Mouse (Mus musculus) neural tube, embryonic 15.5 days (tissue): Measurements from ENCODE around the gene Lrrk1. TPM values are rescaled to one million over a fixed set of nuclear protein-coding genes. Genes with fewer than 3 reads are reported as not detected.
A peak's percentile ranks its signal among the peaks of the same experiment; 100 is the strongest.

Source experiments
- ATAC-seq: fragments of 200-750 bp; cut with Nextera tagmentation; 2 replicates; pipeline ENCODE4 v1.8.0; 2017; ENCODE audit warnings: mild to moderate bottlenecking, moderate TSS enrichment, moderate library complexity; ENCODE audit not compliant: low FRiP score
- H3K27ac ChIP-seq: fragments of 300-500 bp; sonication (generic); replicated peaks from 2 replicates; pipeline ENCODE4 v1.5.1; 2015; ENCODE audit warnings: mild to moderate bottlenecking, inconsistent platforms
- H3K27me3 ChIP-seq: fragments of 300-500 bp; sonication (generic); replicated peaks from 2 replicates; pipeline ENCODE4 v1.6.1; 2015; ENCODE audit warnings: inconsistent platforms
- H3K36me3 ChIP-seq: fragments of 300-500 bp; sonication (generic); 2 replicates; pipeline ENCODE4 v1.6.1; 2015; ENCODE audit warnings: inconsistent platforms
- H3K4me1 ChIP-seq: fragments of 300-500 bp; sonication (generic); 2 replicates; pipeline ENCODE4 v1.6.1; 2015; ENCODE audit warnings: inconsistent platforms
- H3K4me2 ChIP-seq: fragments of 300-500 bp; sonication (generic); 2 replicates; pipeline ENCODE4 v1.6.1; 2015; ENCODE audit warnings: inconsistent platforms, mild to moderate bottlenecking, moderate library complexity
- H3K4me3 ChIP-seq: fragments of 300-500 bp; sonication (generic); replicated peaks from 2 replicates; pipeline ENCODE4 v1.5.1; 2015; ENCODE audit warnings: mild to moderate bottlenecking, inconsistent platforms
- H3K9ac ChIP-seq: fragments of 300-500 bp; sonication (generic); replicated peaks from 2 replicates; pipeline ENCODE4 v1.6.1; 2015; ENCODE audit warnings: mild to moderate bottlenecking, inconsistent platforms
- H3K9me3 ChIP-seq: fragments of 300-500 bp; sonication (generic); replicated peaks from 2 replicates; pipeline ENCODE4 v1.6.1; 2016; ENCODE audit warnings: inconsistent platforms
- WGBS: fragments of 180-500 bp; shearing (Covaris S2); methylation state at CpG from one replicate; pipeline ENCODE4 v1.1.7; 2015; ENCODE audit warnings: mixed read lengths; 5-methylcytosine and 5-hydroxymethylcytosine counted together
- polyA plus RNA-seq: library from polyadenylated mRNA; unstranded; fragments of >200 nt; fragmentation: Nextera tagmentation; extraction: Ambion mirVana; gene quantifications from 2 replicates; pipeline ENCODE4 v1.2.1, GENCODE M21; 2015

Gene Lrrk1
- polyA plus RNA-seq, 1 experiment from 2014 or later = 5.1 TPM

GRCm38 (mm10) chr7:66354911-66355310 is 33.2 kb downstream of the Lrrk1 start:
- Histone ChIP-seq H3K9me3 (no peaks in the 10 kb centered on the region), H3K36me3 (no peaks in the 10 kb centered on the region), H3K27ac (no peak overlapping the region), H3K4me3 (no peak overlapping the region), H3K4me2 (no peak overlapping the region), H3K4me1 (no peaks in the 10 kb centered on the region), H3K27me3 (no peaks in the 10 kb centered on the region), H3K9ac (no peak overlapping the region)
- ATAC-seq = no peak
- WGBS = 38% methylated on average over 3 of the region's 3 CpGs

- 85% methylated on average over 4 of the region's 4 CpGs for WGBS
- Histone ChIP-seq H3K4me2 (no peak overlapping the region), H3K36me3 (no peaks in the 10 kb centered on the region), H3K9ac (no peak overlapping the region), H3K4me3 (no peak overlapping the region), H3K27me3 (no peaks in the 10 kb centered on the region), H3K4me1 (peaks cover 8% of the 10 kb centered on the region), H3K9me3 (no peaks in the 10 kb centered on the region), H3K27ac (no peak overlapping the region)
- ATAC-seq = no peak
Measured at GRCm38 (mm10) chr7:66351074-66351473, 37.1 kb downstream of the Lrrk1 start.

- Histone ChIP-seq H3K36me3 (no peaks in the 10 kb centered on the region), H3K9me3 (no peaks in the 10 kb centered on the region), H3K9ac (no peak overlapping the region), H3K27ac (no peak overlapping the region), H3K4me1 (peaks cover 8% of the 10 kb centered on the region), H3K4me2 (no peak overlapping the region), H3K27me3 (no peaks in the 10 kb centered on the region), H3K4me3 (no peak overlapping the region)
- WGBS = 55% methylated on average over 11 of the region's 11 CpGs
- ATAC-seq = no peak
Measured at GRCm38 (mm10) chr7:66349670-66350069, 38.5 kb downstream of the Lrrk1 start.

- WGBS = 87% methylated on average over 10 of the region's 10 CpGs
- Histone ChIP-seq H3K4me3 (no peak overlapping the region), H3K36me3 (no peaks in the 10 kb centered on the region), H3K27ac (no peak overlapping the region), H3K4me1 (peaks cover 8% of the 10 kb centered on the region), H3K9ac (no peak overlapping the region), H3K9me3 (no peaks in the 10 kb centered on the region), H3K27me3 (no peaks in the 10 kb centered on the region), H3K4me2 (no peak overlapping the region)
- ATAC-seq = no peak
Measured at GRCm38 (mm10) chr7:66348588-66348987, 39.6 kb downstream of the Lrrk1 start.

GRCm38 (mm10) chr7:66346959-66347663 is 41.0 kb downstream of the Lrrk1 start:
- H3K9ac ChIP-seq = no peak overlapping the region; the same call in 1 of the 2 replicates
- peak; percentile 85 for ATAC-seq
- H3K27me3 ChIP-seq = no peaks in the 10 kb centered on the region
- no peak overlapping the region; the same call in 1 of the 2 replicates for H3K27ac ChIP-seq
- H3K4me1 ChIP-seq = peaks cover 8% of the 10 kb centered on the region
- H3K4me3 ChIP-seq = no peak overlapping the region
- no peaks in the 10 kb centered on the region for H3K36me3 ChIP-seq
- H3K4me2 ChIP-seq = peak overlapping the region; percentile 30
- WGBS = 27% methylated on average over 9 of the region's 9 CpGs
- no peaks in the 10 kb centered on the region for H3K9me3 ChIP-seq

- ATAC-seq = no peak
- 79% methylated on average over 5 of the region's 5 CpGs for WGBS
- Histone ChIP-seq H3K27me3 (no peaks in the 10 kb centered on the region), H3K36me3 (no peaks in the 10 kb centered on the region), H3K9me3 (no peaks in the 10 kb centered on the region), H3K27ac (no peak overlapping the region), H3K4me2 (no peak overlapping the region), H3K4me1 (peaks cover 8% of the 10 kb centered on the region), H3K4me3 (no peak overlapping the region), H3K9ac (no peak overlapping the region)
Measured at GRCm38 (mm10) chr7:66343307-66343706, 44.8 kb downstream of the Lrrk1 start.

- Histone ChIP-seq H3K4me3 (no peak overlapping the region), H3K4me1 (peaks cover 8% of the 10 kb centered on the region), H3K9me3 (no peaks in the 10 kb centered on the region), H3K9ac (no peak overlapping the region), H3K36me3 (no peaks in the 10 kb centered on the region), H3K4me2 (no peak overlapping the region), H3K27me3 (no peaks in the 10 kb centered on the region), H3K27ac (no peak overlapping the region)
- WGBS = 77% methylated on average over 6 of the region's 6 CpGs
- no peak for ATAC-seq
Measured at GRCm38 (mm10) chr7:66342831-66343230, 45.3 kb downstream of the Lrrk1 start.

GRCm38 (mm10) chr7:66342323-66342722 is 45.8 kb downstream of the Lrrk1 start:
- Histone ChIP-seq H3K36me3 (no peaks in the 10 kb centered on the region), H3K4me2 (no peak overlapping the region), H3K27me3 (no peaks in the 10 kb centered on the region), H3K27ac (no peak overlapping the region), H3K9ac (no peak overlapping the region), H3K4me1 (peaks cover 4% of the 10 kb centered on the region), H3K4me3 (no peak overlapping the region), H3K9me3 (no peaks in the 10 kb centered on the region)
- no peak for ATAC-seq
- 47% methylated on average over 4 of the region's 4 CpGs for WGBS

- no peak for ATAC-seq
- H3K4me3 ChIP-seq = no peak overlapping the region
- no peaks in the 10 kb centered on the region for H3K36me3 ChIP-seq
- H3K9me3 ChIP-seq = no peaks in the 10 kb centered on the region
- no peaks in the 10 kb centered on the region for H3K27me3 ChIP-seq
- H3K27ac ChIP-seq = no peak overlapping the region
- WGBS = 48% methylated on average over 3 of the region's 3 CpGs
- H3K9ac ChIP-seq = no peak overlapping the region
- no peak overlapping the region for H3K4me2 ChIP-seq
- H3K4me1 ChIP-seq = no peaks in the 10 kb centered on the region
Measured at GRCm38 (mm10) chr7:66340044-66340443, 48.1 kb downstream of the Lrrk1 start.

GRCm38 (mm10) chr7:66339625-66340024 is 48.5 kb downstream of the Lrrk1 start:
- no peak for ATAC-seq
- Histone ChIP-seq H3K4me1 (no peaks in the 10 kb centered on the region), H3K27me3 (no peaks in the 10 kb centered on the region), H3K36me3 (no peaks in the 10 kb centered on the region), H3K4me3 (no peak overlapping the region), H3K9me3 (no peaks in the 10 kb centered on the region), H3K9ac (no peak overlapping the region), H3K27ac (no peak overlapping the region), H3K4me2 (no peak overlapping the region)
- WGBS = 57% methylated on average over 5 of the region's 5 CpGs

- H3K4me3 ChIP-seq = no peak overlapping the region
- H3K27me3 ChIP-seq = no peaks in the 10 kb centered on the region
- no peaks in the 10 kb centered on the region for H3K36me3 ChIP-seq
- no peak overlapping the region for H3K9ac ChIP-seq
- no peaks in the 10 kb centered on the region for H3K9me3 ChIP-seq
- H3K4me1 ChIP-seq = no peaks in the 10 kb centered on the region
- H3K27ac ChIP-seq = no peak overlapping the region
- 94% methylated on average over 2 of the region's 2 CpGs for WGBS
- H3K4me2 ChIP-seq = no peak overlapping the region
- no peak for ATAC-seq
Measured at GRCm38 (mm10) chr7:66336955-66337354, 51.2 kb downstream of the Lrrk1 start.

GRCm38 (mm10) chr7:66333906-66334500 is 54.1 kb downstream of the Lrrk1 start:
- H3K27me3 ChIP-seq = no peaks in the 10 kb centered on the region
- WGBS = 92% methylated on average over 4 of the region's 4 CpGs

More at GRCm38 (mm10) chr7:66333906-66334500, 54.1 kb downstream of the Lrrk1 start:
- Histone ChIP-seq H3K4me3 (no peak overlapping the region), H3K9ac (no peak overlapping the region), H3K27ac (no peak overlapping the region), H3K9me3 (no peaks in the 10 kb centered on the region), H3K4me1 (no peaks in the 10 kb centered on the region), H3K4me2 (no peak overlapping the region), H3K36me3 (no peaks in the 10 kb centered on the region)
- no peak for ATAC-seq
